Comparison of ENCODE assay signal across 8 mouse cellular contexts in genomic region chr16:93785805-93786204, GRCm38 (mm10). TPM values are rescaled to one million over a fixed set of nuclear protein-coding genes. Genes with fewer than 3 reads are reported as not detected.
DNase-seq lines count a peak whose midpoint lies in the region; ATAC-seq and TF ChIP-seq lines count a peak whose summit lies in the region.

No protein-coding gene starts in this region.

- TF ChIP-seq POLR2A in bone marrow, adult 2 months (IDR thresholded peaks at IDR 0.05; ENCODE audit: borderline replicate concordance, control insufficient read depth, low read depth, low read length): no peak

- H3K9me3 ChIP-seq in heart, embryonic 12.5 days (replicated peaks): peaks cover 5% of the 10 kb centered on the region
- H3K9me3 ChIP-seq in heart, embryonic 10.5 days: no peaks in the 10 kb centered on the region
- H3K9me3 ChIP-seq in forebrain, embryonic 10.5 days: peaks cover 5% of the 10 kb centered on the region
- H3K9me3 ChIP-seq in hindbrain, embryonic 13.5 days: peaks cover 4% of the 10 kb centered on the region; the same call in 1 of the 2 replicates

- H3K4me1 ChIP-seq in heart, embryonic 12.5 days (replicated peaks): peaks cover 3% of the 10 kb centered on the region; the same call in 1 of the 2 replicates
- H3K4me1 ChIP-seq in heart, embryonic 10.5 days: peaks cover 14% of the 10 kb centered on the region
- peaks cover 11% of the 10 kb centered on the region for H3K4me1 ChIP-seq in bone marrow, adult 2 months (ENCODE audit: control insufficient read depth, insufficient read depth, low read length)
- peaks cover 15% of the 10 kb centered on the region for H3K4me1 ChIP-seq in forebrain, embryonic 10.5 days
- peaks cover 9% of the 10 kb centered on the region for H3K4me1 ChIP-seq in hindbrain, embryonic 13.5 days (replicated peaks)

- 0 out of 2 replicates have a peak, but pooled peaks have one; percentile 42 for ATAC-seq in heart, embryonic 12.5 days (ENCODE audit: insufficient number of reproducible peaks, low FRiP score)
- ATAC-seq in hindbrain, embryonic 13.5 days (ENCODE audit: low FRiP score): peak; percentile 86
- ATAC-seq in megakaryocyte, adult 5-6 weeks (ENCODE audit: poor library complexity, severe bottlenecking): peak; percentile 70

- peaks cover 8% of the 10 kb centered on the region for H3K36me3 ChIP-seq in heart, embryonic 12.5 days
- peaks cover 5% of the 10 kb centered on the region; the same call in 1 of the 2 replicates for H3K36me3 ChIP-seq in heart, embryonic 10.5 days
- peaks cover 4% of the 10 kb centered on the region; the same call in 1 of the 2 replicates for H3K36me3 ChIP-seq in forebrain, embryonic 10.5 days (replicated peaks)
- H3K36me3 ChIP-seq in hindbrain, embryonic 13.5 days: peaks cover 35% of the 10 kb centered on the region

- no peak for DNase-seq in heart, embryonic 10.5 days (ENCODE audit: low spot score)
- peak; percentile 82 for DNase-seq in forebrain, embryonic 10.5 days (ENCODE audit: extremely low spot score, low spot score)
- peak; percentile 60 to 73 for DNase-seq in left cerebral cortex, postnatal 10 days (ENCODE audit: extremely low spot score in 1 of 2, low spot score in 2 of 2)
- DNase-seq in right cerebral cortex, postnatal 4 days: peak; percentile 78

- H3K4me3 ChIP-seq in heart, embryonic 12.5 days: no peak overlapping the region
- no peak overlapping the region for H3K4me3 ChIP-seq in heart, embryonic 10.5 days
- no peak overlapping the region for H3K4me3 ChIP-seq in bone marrow, adult 2 months (replicated peaks; ENCODE audit: control insufficient read depth, low read depth, low read length)
- H3K4me3 ChIP-seq in forebrain, embryonic 10.5 days: no peak overlapping the region
- no peak overlapping the region for H3K4me3 ChIP-seq in hindbrain, embryonic 13.5 days

- no peak overlapping the region for H3K27ac ChIP-seq in heart, embryonic 12.5 days (ENCODE audit: poor library complexity, severe bottlenecking)
- no peak overlapping the region for H3K27ac ChIP-seq in heart, embryonic 10.5 days
- H3K27ac ChIP-seq in bone marrow, adult 2 months (ENCODE audit: control insufficient read depth, insufficient read depth, low read depth, low read length, poor library complexity): no peak overlapping the region
- H3K27ac ChIP-seq in forebrain, embryonic 10.5 days: no peak overlapping the region
- no peak overlapping the region for H3K27ac ChIP-seq in hindbrain, embryonic 13.5 days

- H3K9ac ChIP-seq in heart, embryonic 12.5 days: no peak overlapping the region
- H3K9ac ChIP-seq in hindbrain, embryonic 13.5 days: no peak overlapping the region

- intact Hi-C loops in left cerebral cortex, postnatal 10 days (cut with DNase I): loop anchor here (5.0 kb wide), 2 partner anchors 74 to 104 kb away; partner anchors contain the start of genes Cbr3 and Dop1b

- 6% methylated on average over 9 of the region's 9 CpGs for WGBS in heart, embryonic 12.5 days
- WGBS in heart, embryonic 10.5 days: 2% methylated on average over 9 of the region's 9 CpGs
- whole genome bisulfite sequencing in bone marrow, adult 2 months: 54% methylated on average over 9 of the region's 9 CpGs
- 3% methylated on average over 9 of the region's 9 CpGs for WGBS in forebrain, embryonic 10.5 days
- 5% methylated on average over 9 of the region's 9 CpGs for WGBS in hindbrain, embryonic 13.5 days

- TF ChIP-seq CTCF in bone marrow, adult 2 months (IDR thresholded peaks at IDR 0.05; ENCODE audit: control insufficient read depth, insufficient read depth, low read length): peak; percentile 86

- no peaks in the 10 kb centered on the region for H3K27me3 ChIP-seq in heart, embryonic 12.5 days (replicated peaks)
- no peaks in the 10 kb centered on the region for H3K27me3 ChIP-seq in heart, embryonic 10.5 days (ENCODE audit: insufficient read depth, poor library complexity, severe bottlenecking)
- no peaks in the 10 kb centered on the region for H3K27me3 ChIP-seq in forebrain, embryonic 10.5 days (ENCODE audit: poor library complexity, severe bottlenecking)
- H3K27me3 ChIP-seq in hindbrain, embryonic 13.5 days: no peaks in the 10 kb centered on the region

- H3K4me2 ChIP-seq in heart, embryonic 12.5 days: no peak overlapping the region
- no peak overlapping the region for H3K4me2 ChIP-seq in hindbrain, embryonic 13.5 days

RNA-seq across cellular contexts. Expression of gene Morc3, which starts 46.1 kb away (rescaled TPM):
- polyA plus RNA-seq in heart, embryonic 12.5 days (2016; fragmentation: Nextera tagmentation; extraction: Ambion mirVana): 32.1 and 35.0 TPM in 2 replicates
- polyA plus RNA-seq in heart, embryonic 10.5 days (2016; fragmentation: Nextera tagmentation; extraction: Ambion mirVana): 24.7 and 28.1 TPM in 2 replicates
- polyA plus RNA-seq in bone marrow, adult 2 months (2011; ENCODE audit: insufficient read depth, insufficient read length, low replicate concordance, missing spikeins): 26.5 and 34.2 TPM in 2 replicates
- polyA plus RNA-seq in forebrain, embryonic 10.5 days (2016; fragmentation: Nextera tagmentation; extraction: Ambion mirVana): 28.4 and 32.4 TPM in 2 replicates
- polyA plus RNA-seq in hindbrain, embryonic 13.5 days (2015; fragmentation: Nextera tagmentation; extraction: Ambion mirVana): 34.2 and 42.4 TPM in 2 replicates
- total RNA-seq in left cerebral cortex, postnatal 10 days (2021): 10 to 100 TPM; 26.8 to 35.6 TPM
- total RNA-seq in megakaryocyte, adult 5-6 weeks (2015): 123 and 137 TPM in 2 replicates
- 216 and 248 TPM in 2 replicates for total RNA-seq in megakaryocyte, adult 5-6 weeks (2017)
